Mouse (Mus musculus) left cerebral cortex, adult 8-10 months (tissue): ENCODE results near the gene Fam216a. TPM values are rescaled to one million over a fixed set of nuclear protein-coding genes. Genes with fewer than 3 reads are reported as not detected.
"Not testable (repeated sequence)": the region's sequence is repeated elsewhere in the genome, so short reads cannot be mapped to it uniquely, and the experiment has no call there.

Source experiments
- DNase-seq, 2 experiments: peaks; one replicate each; pipeline ENCODE4 v3.0.0; 2022; ENCODE audit warnings: low spot score in 2 of 2
- total RNA-seq, 4 experiments: library from RNA; stranded (reverse); gene quantifications; 2 replicates each; pipeline ENCODE4 v1.2.4; 2022

Gene Fam216a
- total RNA-seq, 4 experiments from 2014 or later, result 66.1 to 74.2 (median 70.7) TPM

GRCm38 (mm10) chr5:122324608-122325431 lies 47.3 kb downstream of the Fam216a start:
- DNase-seq, result peak; percentile 58 to 93

GRCm38 (mm10) chr5:122323523-122323922 lies 48.6 kb downstream of the Fam216a start:
- DNase-seq, result no peak

GRCm38 (mm10) chr5:122320205-122320781 lies 51.9 kb downstream of the Fam216a start:
- no peak for DNase-seq

- peak in 1 of 2 experiments; percentile 49 for DNase-seq
These were observed 52.5 kb downstream of the Fam216a start for GRCm38 (mm10) chr5:122319474-122320204.

GRCm38 (mm10) chr5:122318976-122319375 lies 53.2 kb downstream of the Fam216a start:
- not testable (repeated sequence) for DNase-seq

- DNase-seq, result no peak
These were observed 54.1 kb downstream of the Fam216a start for GRCm38 (mm10) chr5:122318100-122318499.

- DNase-seq, result no peak
These were observed 54.7 kb downstream of the Fam216a start for GRCm38 (mm10) chr5:122317329-122318045.

- peak; percentile 84 to 92 for DNase-seq
These were observed 57.0 kb downstream of the Fam216a start for GRCm38 (mm10) chr5:122314966-122315667.

Other genes starting within 250 kb of the Fam216a start
- gene Ccdc63, start 231.5 kb downstream of the Fam216a start, total RNA-seq, result 1 to 10 TPM in 1 of 4 experiments, under 1 TPM in 3; 0.53 to 1.4 (median 0.68) TPM
- 100 to 1,000 TPM; 197 to 231 (median 211) TPM for gene Ppp1cc, start 214.1 kb downstream of the Fam216a start, total RNA-seq
- gene Hvcn1, start 165.6 kb downstream of the Fam216a start, total RNA-seq, result 10 to 100 TPM in 1 of 4 experiments, 1 to 10 TPM in 3; 4.2 to 11.2 (median 6.9) TPM
- 10 to 100 TPM; 15.0 to 16.6 (median 15.7) TPM for gene Tctn1, start 107.9 kb downstream of the Fam216a start, total RNA-seq
- 10 to 100 TPM; 44.8 to 52.2 (median 48.8) TPM for gene Pptc7, start 88.0 kb downstream of the Fam216a start, total RNA-seq
- gene Rad9b, start 18.1 kb downstream of the Fam216a start, total RNA-seq, result 1 to 10 TPM; 3.4 to 5.0 (median 4.2) TPM
- 100 to 1,000 TPM; 182 to 219 (median 199) TPM for gene Vps29, start 18.0 kb downstream of the Fam216a start, total RNA-seq
- gene Gpn3, start 488 bp downstream of the Fam216a start, total RNA-seq, result 10 to 100 TPM; 21.8 to 24.8 (median 22.7) TPM
- 100 to 1,000 TPM; 173 to 229 (median 205) TPM for gene Arpc3, start 19.5 kb upstream of the Fam216a start, total RNA-seq
- 10 to 100 TPM; 33.7 to 38.0 (median 37.2) TPM for gene Anapc7, start 49.3 kb upstream of the Fam216a start, total RNA-seq
- 100 to 1,000 TPM; 616 to 703 (median 645) TPM for gene Atp2a2, start 129.9 kb upstream of the Fam216a start, total RNA-seq
- gene Ift81, start 242.2 kb upstream of the Fam216a start, total RNA-seq, result 10 to 100 TPM; 52.6 to 67.4 (median 57.2) TPM